Mouse (Mus musculus) kidney, embryonic 14.5 days (tissue): ENCODE data around the gene Slc16a14. TPM values are rescaled to one million over a fixed set of nuclear protein-coding genes. Genes with fewer than 3 reads are reported as not detected.

Experiments
- ATAC-seq: fragments of 200-750 bp; cut with Nextera tagmentation; 2 replicates; pipeline ENCODE4 v1.8.0; 2017; ENCODE audit warnings: moderate number of reproducible peaks, mild to moderate bottlenecking, moderate TSS enrichment, moderate library complexity; ENCODE audit not compliant: low FRiP score, low TSS enrichment
- H3K27ac ChIP-seq: fragments of 300-500 bp; sonication (generic); 2 replicates; pipeline ENCODE4 v1.5.1; 2014; ENCODE audit warnings: low read depth, mild to moderate bottlenecking, low read length, moderate library complexity, mixed read lengths
- H3K27me3 ChIP-seq: fragments of 300-500 bp; sonication (generic); 2 replicates; pipeline ENCODE4 v1.6.1; 2014; ENCODE audit warnings: mild to moderate bottlenecking, low read length; ENCODE audit not compliant: control insufficient read depth, insufficient read depth
- H3K36me3 ChIP-seq: fragments of 300-500 bp; sonication (generic); 2 replicates; pipeline ENCODE4 v1.6.1; 2014; ENCODE audit warnings: low read length, mixed read lengths; ENCODE audit not compliant: control insufficient read depth, insufficient read depth
- H3K4me1 ChIP-seq: fragments of 300-500 bp; sonication (generic); 2 replicates; pipeline ENCODE4 v1.6.1; 2014; ENCODE audit warnings: low read length, mixed read lengths; ENCODE audit not compliant: control insufficient read depth, insufficient read depth
- H3K4me2 ChIP-seq: fragments of 300-500 bp; sonication (generic); replicated peaks from 2 replicates; pipeline ENCODE4 v1.6.1; 2014; ENCODE audit warnings: low read depth, mild to moderate bottlenecking, low read length
- H3K4me3 ChIP-seq: fragments of 300-500 bp; sonication (generic); 2 replicates; pipeline ENCODE4 v1.5.1; 2014; ENCODE audit warnings: mild to moderate bottlenecking, low read length
- H3K9ac ChIP-seq: fragments of 300-500 bp; sonication (generic); 2 replicates; pipeline ENCODE4 v1.6.1; 2014; ENCODE audit warnings: low read depth, mild to moderate bottlenecking, low read length, moderate library complexity
- H3K9me3 ChIP-seq: fragments of 300-500 bp; sonication (generic); 2 replicates; pipeline ENCODE4 v1.6.1; 2016; ENCODE audit warnings: low read length; ENCODE audit not compliant: control insufficient read depth
- WGBS: fragments of 180-500 bp; shearing (Covaris S2); extraction: QIAGEN DNeasy Blood & Tissue Kit; methylation state at CpG from one replicate; pipeline ENCODE4 v1.1.7; 2014; 5-methylcytosine and 5-hydroxymethylcytosine counted together
- polyA plus RNA-seq: library from polyadenylated mRNA; unstranded; fragments of >200 nt; fragmentation: Nextera tagmentation; extraction: Ambion mirVana; gene quantifications from 2 replicates; pipeline ENCODE4 v1.2.1, GENCODE M21; 2014

Gene Slc16a14
- polyA plus RNA-seq, 1 experiment from 2014 or later: 0.53 TPM

DNA sequence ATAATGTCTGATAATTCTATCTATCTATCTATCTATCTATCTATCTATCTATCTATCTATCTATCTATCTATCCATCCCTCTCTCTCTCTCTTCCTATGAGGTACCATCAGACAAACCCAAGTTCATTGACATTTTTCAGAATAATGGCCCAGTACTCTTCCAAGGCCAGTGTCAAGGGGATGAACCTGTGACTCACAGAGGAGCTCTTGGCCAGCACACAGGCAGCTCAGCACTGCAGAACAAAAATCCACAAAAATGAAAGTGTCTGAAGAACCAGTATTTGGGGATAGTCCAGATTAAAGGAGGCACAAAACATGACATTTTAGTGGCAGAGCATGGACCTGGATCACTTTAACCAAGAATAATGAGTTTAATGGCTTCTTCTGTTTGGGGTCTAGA is 7.7 kb upstream of the Slc16a14 start:
- no peak for ATAC-seq
- no peaks in the 10 kb centered on the region for H3K4me1 ChIP-seq
- no peaks in the 10 kb centered on the region for H3K9me3 ChIP-seq
- no peak overlapping the region for H3K4me3 ChIP-seq
- H3K9ac ChIP-seq: no peak overlapping the region
- no peak overlapping the region for H3K27ac ChIP-seq
- H3K36me3 ChIP-seq: no peaks in the 10 kb centered on the region
- H3K27me3 ChIP-seq: no peaks in the 10 kb centered on the region
- H3K4me2 ChIP-seq: no peak overlapping the region

DNA sequence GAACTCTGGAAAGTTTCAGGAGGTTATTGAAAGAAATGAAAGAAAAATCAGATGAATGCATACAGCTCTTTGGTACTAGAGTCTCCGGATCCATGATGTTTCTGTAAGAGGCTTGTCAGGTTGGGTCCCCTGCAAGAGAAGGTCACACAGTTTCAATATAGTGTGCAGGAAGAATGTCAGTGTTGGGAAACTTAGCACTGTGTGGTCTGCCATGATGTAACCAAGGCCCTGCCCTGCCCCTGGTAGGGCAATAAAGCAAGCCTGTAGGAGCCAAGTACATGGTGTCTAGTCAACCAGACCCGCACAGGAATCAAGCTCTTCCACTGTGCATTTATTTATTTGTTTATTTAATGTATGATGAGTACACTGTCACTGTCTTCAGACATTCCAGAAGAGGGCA is 5.4 kb upstream of the Slc16a14 start:
- H3K27me3 ChIP-seq: peaks cover 5% of the 10 kb centered on the region; the same call in 1 of the 2 replicates
- no peaks in the 10 kb centered on the region for H3K4me1 ChIP-seq
- H3K4me3 ChIP-seq: no peak overlapping the region
- H3K9me3 ChIP-seq: no peaks in the 10 kb centered on the region
- no peaks in the 10 kb centered on the region for H3K36me3 ChIP-seq
- ATAC-seq: no peak
- H3K9ac ChIP-seq: no peak overlapping the region
- no peak overlapping the region for H3K4me2 ChIP-seq
- H3K27ac ChIP-seq: no peak overlapping the region
- 84% methylated on average over 2 of the region's 2 CpGs for WGBS

DNA sequence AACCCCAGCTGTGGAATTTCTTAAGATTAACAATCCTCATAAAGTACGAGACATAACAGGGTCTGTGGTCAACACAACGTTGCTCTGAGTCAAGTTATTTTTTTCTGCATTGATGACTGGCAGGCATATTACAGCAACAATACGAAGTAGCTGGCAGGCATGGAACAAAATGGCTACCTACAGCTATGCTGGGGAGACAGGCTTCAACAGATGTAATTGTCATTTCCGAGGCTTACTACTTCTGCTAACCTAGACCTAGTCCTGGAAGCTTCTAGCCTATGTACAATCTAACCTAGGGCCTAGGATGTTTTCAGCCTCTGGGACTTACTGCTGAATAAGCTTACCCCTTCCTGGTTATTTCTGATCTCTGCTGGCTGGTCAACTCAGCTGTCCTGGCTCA is 4.5 kb upstream of the Slc16a14 start:
- no peak for ATAC-seq
- H3K4me1 ChIP-seq: no peaks in the 10 kb centered on the region
- H3K9ac ChIP-seq: no peak overlapping the region
- no peaks in the 10 kb centered on the region for H3K9me3 ChIP-seq
- no peak overlapping the region for H3K4me3 ChIP-seq
- H3K27ac ChIP-seq: no peak overlapping the region
- H3K4me2 ChIP-seq: no peak overlapping the region
- no peaks in the 10 kb centered on the region for H3K36me3 ChIP-seq
- 78% methylated on average over 4 of the region's 4 CpGs for WGBS
- H3K27me3 ChIP-seq: peaks cover 6% of the 10 kb centered on the region; the same call in 1 of the 2 replicates

DNA sequence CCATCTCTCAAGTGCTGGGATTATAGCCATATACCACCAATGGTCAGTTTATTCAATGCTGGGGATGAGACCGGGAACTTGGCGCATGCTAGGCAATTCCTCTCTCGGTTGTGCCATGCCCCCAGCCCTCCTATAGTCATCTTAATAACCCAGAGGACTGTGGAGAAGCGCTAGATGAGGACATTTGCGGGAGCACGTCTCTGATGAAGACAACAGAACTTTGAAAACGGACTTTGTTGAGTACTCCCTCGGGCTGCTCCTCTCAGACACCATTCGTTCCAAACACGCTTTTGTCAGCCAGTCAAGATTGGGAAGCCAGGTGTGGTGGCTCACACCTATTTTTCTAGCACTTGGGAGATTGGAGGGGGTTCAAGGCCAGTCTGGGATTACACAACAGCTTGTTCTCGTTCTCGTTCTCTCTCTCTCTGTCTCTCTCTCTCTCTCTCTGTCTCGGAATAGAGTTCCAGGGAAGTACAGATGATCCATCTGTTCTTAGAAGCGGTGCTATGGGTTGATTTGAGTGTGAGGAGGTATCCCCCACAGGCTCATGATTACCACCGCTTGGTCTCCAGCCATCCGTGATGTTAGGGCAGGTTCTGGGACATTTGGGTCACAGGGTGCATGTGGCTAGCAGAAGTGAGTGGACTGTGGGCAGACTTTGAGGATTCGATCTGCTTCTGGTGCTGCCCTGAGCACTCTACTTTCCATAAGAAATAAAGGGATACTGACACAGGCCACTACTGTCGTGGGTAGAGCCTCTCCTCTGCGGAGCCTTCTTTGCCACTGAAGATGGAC is 2.0 kb upstream of the Slc16a14 start:
- peaks cover 10% of the 10 kb centered on the region; the same call in 1 of the 2 replicates for H3K27me3 ChIP-seq
- no peak for ATAC-seq
- H3K4me2 ChIP-seq: no peak overlapping the region
- H3K9ac ChIP-seq: no peak overlapping the region
- H3K27ac ChIP-seq: no peak overlapping the region
- H3K36me3 ChIP-seq: no peaks in the 10 kb centered on the region
- H3K9me3 ChIP-seq: no peaks in the 10 kb centered on the region
- H3K4me3 ChIP-seq: no peak overlapping the region
- 87% methylated on average over 19 of the region's 19 CpGs for WGBS
- H3K4me1 ChIP-seq: no peaks in the 10 kb centered on the region

DNA sequence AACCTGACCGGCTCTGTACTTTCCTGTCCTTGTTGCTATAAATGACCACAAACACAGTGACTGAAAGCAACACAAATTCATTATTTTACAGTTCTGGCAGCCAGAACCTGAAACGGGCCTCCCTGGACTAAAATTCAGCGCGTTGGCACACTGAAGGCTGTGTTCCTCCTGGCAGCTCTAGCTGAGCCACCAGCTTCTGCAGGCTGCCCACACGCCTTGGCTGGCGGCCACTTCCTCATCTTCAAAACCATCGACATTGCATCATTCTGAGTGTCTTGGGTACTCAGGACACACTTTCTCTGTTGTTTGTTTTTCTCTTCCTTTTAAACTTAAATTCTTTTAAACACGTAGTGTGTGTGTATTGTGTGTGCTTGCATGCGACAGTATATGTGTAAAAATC is 734 bp upstream of the Slc16a14 start:
- Histone ChIP-seq H3K4me2 (no peak overlapping the region), H3K36me3 (no peaks in the 10 kb centered on the region), H3K4me3 (no peak overlapping the region), H3K9ac (no peak overlapping the region), H3K27ac (no peak overlapping the region), H3K4me1 (no peaks in the 10 kb centered on the region), H3K27me3 (peaks cover 10% of the 10 kb centered on the region; the same call in 1 of the 2 replicates), H3K9me3 (no peaks in the 10 kb centered on the region)
- ATAC-seq: no peak
- WGBS: 73% methylated on average over 9 of the region's 9 CpGs

DNA sequence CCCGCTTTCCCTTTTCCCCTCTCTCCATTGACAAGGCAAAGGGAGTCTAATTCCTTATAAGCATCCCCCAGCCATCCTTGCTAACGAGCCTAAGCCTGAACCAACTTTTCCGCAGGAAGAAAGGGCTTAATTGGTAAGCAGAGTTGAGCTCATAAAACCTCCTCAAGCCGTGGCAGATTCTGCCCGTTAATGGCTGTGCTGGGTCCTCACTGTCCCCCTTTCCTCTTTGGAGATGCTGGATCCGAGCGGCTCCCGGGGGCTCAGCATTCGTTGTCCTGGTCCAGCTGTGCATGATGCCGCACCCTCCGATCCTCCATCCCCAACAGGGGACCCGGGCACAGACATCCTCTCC is 807 bp downstream of the Slc16a14 start:
- peak overlapping the region; percentile 88 for H3K4me2 ChIP-seq
- peak overlapping the region; percentile 49; the same call in 1 of the 2 replicates for H3K9ac ChIP-seq
- no peak overlapping the region for H3K27ac ChIP-seq
- WGBS: 1% methylated on average over 12 of the region's 12 CpGs
- no peaks in the 10 kb centered on the region for H3K9me3 ChIP-seq
- no peaks in the 10 kb centered on the region for H3K36me3 ChIP-seq
- ATAC-seq: no peak; the same call in 1 of the 2 replicates
- H3K4me1 ChIP-seq: no peaks in the 10 kb centered on the region
- H3K27me3 ChIP-seq: peaks cover 10% of the 10 kb centered on the region; the same call in 1 of the 2 replicates
- peak overlapping the region; percentile 55 for H3K4me3 ChIP-seq

DNA sequence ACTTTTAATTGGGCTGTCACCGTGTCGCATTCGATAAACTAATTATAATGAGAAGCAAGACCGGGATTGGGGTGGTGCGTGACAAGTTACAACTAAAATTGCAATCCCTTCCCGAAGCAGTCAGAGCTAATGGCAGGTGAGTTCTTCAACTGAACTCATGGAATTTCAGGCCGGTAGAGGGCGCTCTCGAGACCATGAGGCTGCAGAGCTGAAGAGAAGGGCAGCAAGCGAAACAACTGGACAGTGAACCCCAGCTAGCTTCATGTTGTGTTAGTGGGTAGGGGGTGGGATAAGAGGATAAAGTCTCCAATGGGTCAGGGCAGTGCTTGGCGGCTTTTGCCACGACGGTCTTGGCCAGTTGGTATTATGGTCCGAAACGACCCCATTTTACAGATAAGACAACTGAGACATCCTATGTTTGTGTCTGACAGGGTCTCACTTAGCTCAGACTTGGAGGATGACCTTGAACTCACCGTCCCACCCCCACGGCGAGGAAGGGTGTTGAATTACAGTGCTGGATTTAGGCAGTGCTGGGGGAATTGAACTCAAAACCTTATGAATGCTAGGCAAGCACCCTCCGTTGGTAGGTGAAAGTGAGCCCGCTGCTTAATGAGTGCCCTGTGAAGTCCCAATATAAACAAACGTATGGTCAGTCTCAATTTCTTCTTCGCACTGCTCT is 1.3 kb downstream of the Slc16a14 start:
- Histone ChIP-seq H3K27ac (no peak overlapping the region), H3K9me3 (no peaks in the 10 kb centered on the region), H3K27me3 (peaks cover 10% of the 10 kb centered on the region; the same call in 1 of the 2 replicates), H3K4me1 (no peaks in the 10 kb centered on the region), H3K36me3 (no peaks in the 10 kb centered on the region), H3K9ac (no peak overlapping the region), H3K4me3 (peak overlapping the region; percentile 55), H3K4me2 (peak overlapping the region; percentile 88)
- peak; percentile 43; the same call in 1 of the 2 replicates for ATAC-seq
- 12% methylated on average over 22 of the region's 22 CpGs for WGBS

DNA sequence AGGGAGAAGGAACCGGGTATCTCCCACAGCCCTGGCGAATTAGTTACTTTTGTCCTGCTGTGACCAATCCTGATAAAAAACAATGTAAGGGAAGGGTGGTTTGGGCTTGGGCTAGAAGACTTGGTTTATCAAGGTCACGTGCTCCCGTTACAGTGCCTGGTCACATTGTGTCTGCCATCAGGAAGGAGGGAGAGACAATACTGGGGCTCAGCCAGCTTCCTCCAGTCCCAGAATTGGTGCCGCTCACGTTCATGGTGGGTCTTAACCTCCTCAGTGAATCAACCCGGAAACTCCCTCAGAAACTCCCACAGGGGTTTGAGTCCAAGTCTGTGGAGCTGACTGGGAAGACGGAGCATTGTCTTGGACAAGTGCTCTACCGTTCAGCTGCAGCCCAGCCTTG is 9.3 kb downstream of the Slc16a14 start:
- 84% methylated on average over 9 of the region's 9 CpGs for WGBS
- Histone ChIP-seq H3K27ac (no peak overlapping the region), H3K36me3 (no peaks in the 10 kb centered on the region), H3K4me2 (no peak overlapping the region), H3K27me3 (no peaks in the 10 kb centered on the region), H3K4me3 (no peak overlapping the region), H3K9me3 (no peaks in the 10 kb centered on the region), H3K9ac (no peak overlapping the region), H3K4me1 (no peaks in the 10 kb centered on the region)
- no peak for ATAC-seq

DNA sequence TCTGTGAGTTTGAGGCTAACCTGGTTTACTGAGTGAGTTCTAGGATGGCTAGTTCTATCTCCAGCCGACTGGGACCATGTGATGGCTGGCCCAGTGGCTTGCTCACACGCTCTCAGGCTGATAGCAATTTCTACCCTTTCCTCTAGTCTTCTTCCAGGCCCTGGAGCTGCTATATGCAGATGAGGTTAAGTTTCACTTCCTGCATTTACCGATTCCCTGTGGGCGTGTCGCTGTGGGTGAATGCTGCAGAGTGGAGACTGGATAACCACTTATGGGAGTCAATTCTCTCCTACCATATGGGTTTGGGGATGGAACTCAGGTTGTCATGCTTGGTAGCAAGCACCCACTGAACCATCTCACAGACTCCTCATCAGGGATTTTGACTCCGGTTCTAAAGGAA is 10.8 kb downstream of the Slc16a14 start:
- Histone ChIP-seq H3K4me2 (no peak overlapping the region), H3K4me1 (no peaks in the 10 kb centered on the region), H3K9me3 (no peaks in the 10 kb centered on the region), H3K27me3 (no peaks in the 10 kb centered on the region), H3K4me3 (no peak overlapping the region), H3K27ac (no peak overlapping the region), H3K36me3 (no peaks in the 10 kb centered on the region), H3K9ac (no peak overlapping the region)
- no peak for ATAC-seq
- whole genome bisulfite sequencing: 60% methylated on average over 6 of the region's 6 CpGs
